23 mouse cellular contexts compared by ENCODE assay signal in the genomic region with DNA sequence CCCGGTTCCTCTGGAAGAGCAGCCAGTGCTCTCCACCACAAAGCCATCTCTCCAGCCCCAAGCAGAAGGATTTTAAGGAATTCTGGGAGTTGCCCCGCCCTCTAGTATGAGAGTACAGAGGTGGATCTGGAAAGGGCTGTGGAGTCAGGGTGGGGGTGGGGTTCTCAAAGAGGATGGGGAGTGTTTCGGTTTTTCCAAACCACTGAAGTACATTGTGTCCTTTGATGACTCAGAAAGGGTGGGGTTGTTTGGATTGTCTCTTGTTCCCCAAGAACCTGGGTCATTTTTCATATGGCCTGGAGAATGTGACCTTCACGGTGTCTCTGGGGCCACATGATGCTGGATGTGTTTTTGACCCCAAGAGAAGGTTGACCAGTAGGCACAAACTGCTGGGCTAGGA. TPM values are rescaled to one million over a fixed set of nuclear protein-coding genes. Genes with fewer than 3 reads are reported as not detected.
A peak's percentile ranks its signal among the peaks of the same experiment; 100 is the strongest.
DNase-seq lines count a peak whose midpoint lies in the region; TF ChIP-seq lines count a peak whose summit lies in the region.
"Had no signal": no experiment of that assay in that cellular context is flagged by ENCODE, and none has a peak within 500 bp of the region (broad histone marks: within the 10 kb centered on the region; RNA-seq: fewer than 3 reads in every experiment).

No protein-coding gene starts in this region.

- no peaks in the 10 kb centered on the region for H3K27me3 ChIP-seq in heart, adult 2 months (ENCODE audit: control insufficient read depth, insufficient read depth, low read length)
- no peaks in the 10 kb centered on the region for H3K27me3 ChIP-seq in myocyte (ENCODE audit: control insufficient read depth, insufficient read depth, insufficient read length)
- no peaks in the 10 kb centered on the region for H3K27me3 ChIP-seq in embryonic facial prominence, embryonic 10.5 days (replicated peaks; ENCODE audit: low read depth, poor library complexity, severe bottlenecking)
- H3K27me3 ChIP-seq: CH12.LX; kidney, embryonic 15.5 days; limb, embryonic 12.5 days; megakaryocyte, embryonic 14.5 days; midbrain, embryonic 12.5 days; neural tube, embryonic 13.5 days; stomach, embryonic 15.5 days had no signal

- peak; percentile 64; the same call in 1 of the 2 replicates for TF ChIP-seq EP300 in heart, adult 2 months (IDR thresholded peaks at IDR 0.05; ENCODE audit: insufficient read depth, low read depth, low read length)

- TF ChIP-seq CTCF in heart, adult 2 months (IDR thresholded peaks at IDR 0.05) = no peak

- H3K4me3 ChIP-seq in heart, adult 2 months = no peak overlapping the region
- H3K4me3 ChIP-seq in myocyte = no peak overlapping the region
- no peak overlapping the region for H3K4me3 ChIP-seq in embryonic facial prominence, embryonic 10.5 days
- H3K4me3 ChIP-seq: kidney, embryonic 15.5 days; left cerebral cortex, adult 2 months; limb, embryonic 12.5 days; megakaryocyte, embryonic 14.5 days; midbrain, embryonic 12.5 days; neural tube, embryonic 13.5 days; stomach, embryonic 15.5 days had no signal

- H3ac ChIP-seq in myocyte (ENCODE audit: control insufficient read depth, insufficient read length) = no peak overlapping the region

- H3K79me2 ChIP-seq in heart, adult 2 months (replicated peaks; ENCODE audit: control insufficient read depth, insufficient read depth, low read length) = no peaks in the 10 kb centered on the region
- H3K79me2 ChIP-seq in myocyte (ENCODE audit: control insufficient read depth, insufficient read depth) = no peaks in the 10 kb centered on the region

- WGBS in heart, adult 2 months = 71% methylated on average over 4 of the region's 4 CpGs
- WGBS in embryonic facial prominence, embryonic 10.5 days = 91% methylated on average over 4 of the region's 4 CpGs

- peaks cover 28% of the 10 kb centered on the region for H3K36me3 ChIP-seq in heart, adult 2 months (ENCODE audit: control insufficient read depth, insufficient read depth, low read length)
- H3K36me3 ChIP-seq in myocyte (ENCODE audit: control insufficient read depth, insufficient read depth) = peaks cover 10% of the 10 kb centered on the region
- H3K36me3 ChIP-seq in embryonic facial prominence, embryonic 10.5 days (replicated peaks) = no peaks in the 10 kb centered on the region
- H3K36me3 ChIP-seq: limb, embryonic 12.5 days; midbrain, embryonic 12.5 days; neural tube, embryonic 13.5 days; stomach, embryonic 15.5 days had no signal

- peak overlapping the region; percentile 14 for H3K4me2 ChIP-seq in myocyte (ENCODE audit: low read depth)
- H3K4me2 ChIP-seq: hindbrain, embryonic 14.5 days; kidney, embryonic 15.5 days; limb, embryonic 12.5 days; midbrain, embryonic 12.5 days; neural tube, embryonic 13.5 days; stomach, embryonic 15.5 days had no signal

- DNase-seq in heart, adult 2 months = peak in 1 of 2 experiments; percentile 30
- DNase-seq in heart, adult 8-10 months (ENCODE audit: low spot score) = no peak
- peak; percentile 70 for DNase-seq in lung, postnatal 25 days (ENCODE audit: low spot score)
- DNase-seq in lung, postnatal 4 days = no peak
- DNase-seq in ES-CJ7 (ENCODE audit: low read depth, low spot score) = peak; percentile 11
- DNase-seq in cerebellum, postnatal 25 days = no peak
- no peak for DNase-seq in embryonic facial prominence, embryonic 10.5 days (ENCODE audit: low spot score)
- DNase-seq: B cell, adult 2 months; cerebellum, adult 2 months; gastrocnemius, postnatal 36 days; kidney, adult 18-20 months; retina, postnatal 1 day; right cerebral cortex, postnatal 14 days had no signal

- peaks cover 28% of the 10 kb centered on the region for H3K4me1 ChIP-seq in heart, adult 2 months (ENCODE audit: control insufficient read depth, insufficient read depth, low read length)
- H3K4me1 ChIP-seq in embryonic facial prominence, embryonic 10.5 days = no peaks in the 10 kb centered on the region; the same call in 1 of the 2 replicates
- H3K4me1 ChIP-seq: midbrain, embryonic 12.5 days had no signal

- no peak for TF ChIP-seq POLR2A in heart, adult 2 months (IDR thresholded peaks at IDR 0.05; ENCODE audit: insufficient read depth, low read depth, low read length)
- no peak for TF ChIP-seq POLR2A in myocyte (IDR thresholded peaks at IDR 0.05; ENCODE audit: insufficient read length, low read depth)

- no peak overlapping the region for H3K9ac ChIP-seq in heart, adult 2 months (ENCODE audit: low read depth, low read length)
- H3K9ac ChIP-seq: hindbrain, embryonic 14.5 days; kidney, embryonic 15.5 days; limb, embryonic 12.5 days; midbrain, embryonic 12.5 days; neural tube, embryonic 13.5 days; stomach, embryonic 15.5 days had no signal

- intact Hi-C loops in heart, adult 2 months (cut with DNase I) = no loop called here

- peak overlapping the region; percentile 61 for H3K27ac ChIP-seq in heart, adult 2 months
- H3K27ac ChIP-seq in embryonic facial prominence, embryonic 10.5 days (replicated peaks) = no peak overlapping the region
- H3K27ac ChIP-seq: hindbrain, embryonic 14.5 days; kidney, embryonic 15.5 days; left cerebral cortex, adult 2 months; limb, embryonic 12.5 days; midbrain, embryonic 12.5 days; neural tube, embryonic 13.5 days; stomach, embryonic 15.5 days had no signal

- no peaks in the 10 kb centered on the region for H3K9me3 ChIP-seq in embryonic facial prominence, embryonic 10.5 days
- H3K9me3 ChIP-seq: kidney, embryonic 15.5 days; limb, embryonic 12.5 days; megakaryocyte, embryonic 14.5 days; midbrain, embryonic 12.5 days; neural tube, embryonic 13.5 days; stomach, embryonic 15.5 days had no signal

TF ChIP-seq in myocyte, 11 proteins besides CTCF, POLR2A, EP300 and RAD21:
- TF ChIP-seq POLR2AphosphoS2 (IDR thresholded peaks at IDR 0.05; ENCODE audit: insufficient read length, low read depth) (no peak), CEBPB (IDR thresholded peaks at IDR 0.05; ENCODE audit: insufficient read depth, poor library complexity, severe bottlenecking) (no peak), MYOD1 (IDR thresholded peaks at IDR 0.05; ENCODE audit: control insufficient read depth in 1 of 3, insufficient read length in 2 of 3, low read depth in 2 of 3) (no peak), SRF (IDR thresholded peaks at IDR 0.05; ENCODE audit: control insufficient read depth, insufficient read length, low read depth) (no peak), E2F4 (IDR thresholded peaks at IDR 0.05; ENCODE audit: insufficient read depth) (no peak), TCF3 (IDR thresholded peaks at IDR 0.05; ENCODE audit: insufficient read length, low read depth) (no peak), REST (IDR thresholded peaks at IDR 0.05; ENCODE audit: insufficient read depth, insufficient read length) (no peak), TCF12 (IDR thresholded peaks at IDR 0.05; ENCODE audit: insufficient read depth, poor library complexity, severe bottlenecking) (no peak), MYOG (IDR thresholded peaks at IDR 0.05; ENCODE audit: control insufficient read depth in 1 of 3, insufficient read depth in 1 of 3, insufficient read length in 2 of 3, low read depth in 2 of 3) (no peak), MAX (IDR thresholded peaks at IDR 0.05; ENCODE audit: low read depth) (no peak), USF1 (IDR thresholded peaks at IDR 0.05; ENCODE audit: low read depth) (no peak)

RNA-seq across cellular contexts. Expression of gene Rin3, which starts 45.2 kb away (rescaled TPM):
- 10 to 100 TPM; 14.7 to 25.3 TPM for total RNA-seq in heart, adult 2 months (2021)
- 6.1 and 10.3 TPM in 2 replicates for polyA plus RNA-seq in heart, adult 2 months (2012; rRNA removed)
- 10 to 100 TPM; 12.2 to 18.8 (median 17.0) TPM for total RNA-seq in heart, adult 8-10 months (2022)
- 23.4 TPM for polyA plus RNA-seq in myocyte (2012; fragmentation: generic; extraction: Trizol)
- 3.8 and 4.0 TPM in 2 replicates for polyA plus RNA-seq in embryonic facial prominence, embryonic 10.5 days (2016; fragmentation: Nextera tagmentation; extraction: Ambion mirVana)

Comparison
In these comparisons a context has a peak if more than half of its experiments do, and no peak if none do; other contexts are left out.
1. DNase-seq: peak in lung, postnatal 25 days (single experiment) and ES-CJ7 (single experiment); none in heart, adult 8-10 months (single experiment), lung, postnatal 4 days (0 of 2), cerebellum, postnatal 25 days (0 of 2) and embryonic facial prominence, embryonic 10.5 days (single experiment).